Mouse (Mus musculus): ENCODE results near the gene Rab13.

GRCm38 (mm10) chr3:90241669-90242358, 28.3 kb downstream of the Rab13 start:
- TF ChIP-seq CTCF (IDR thresholded peaks at IDR 0.05) (no peak), EP300 (IDR thresholded peaks at IDR 0.05) (no peak)
